Mouse (Mus musculus) cerebellum, adult 2 months (tissue): ENCODE results near the gene Sbf1.

Experiments used
- CTCF ChIP-seq: fragments of 200-500 bp; IDR thresholded peaks from 2 replicates; pipeline ENCODE4 v1.5.1; 2011; ENCODE audit warnings: low read depth, mild to moderate bottlenecking, control low read depth, low read length, moderate library complexity, borderline replicate concordance; ENCODE audit not compliant: insufficient read depth
- POLR2A ChIP-seq: fragments of 200-500 bp; IDR thresholded peaks from 2 replicates; pipeline ENCODE4 v1.6.1; 2011; ENCODE audit warnings: low read length, control low read depth, borderline replicate concordance; ENCODE audit not compliant: insufficient read depth

GRCm38 (mm10) chr15:89323656-89324055, 8.5 kb upstream of the Sbf1 start:
- TF ChIP-seq CTCF, result no peak
- TF ChIP-seq POLR2A, result no peak
